Mouse (Mus musculus) CD4-positive, CD25-positive, alpha-beta regulatory T cell, adult 4 months (primary cell): Measurements from ENCODE around the gene Pitpnb. TPM values are rescaled to one million over a fixed set of nuclear protein-coding genes. Genes with fewer than 3 reads are reported as not detected.

ENCODE experiments used
- ATAC-seq: one replicate; pipeline ENCODE4 v1.8.0; 2017
- polyA plus RNA-seq, 2 experiments: library from polyadenylated mRNA; unstranded; fragments of 100-300 nt; shearing (Covaris generic); gene quantifications; one replicate each; pipeline ENCODE4 v1.2.1; 2017

The Pitpnb gene
- polyA plus RNA-seq, 2 experiments from 2014 or later = 54.4 to 65.4 TPM

GRCm38 (mm10) chr5:111401879-111402650 is 71.5 kb downstream of the Pitpnb start:
- no peak for ATAC-seq

- ATAC-seq = no peak
Observed at GRCm38 (mm10) chr5:111402651-111402996, 72.1 kb downstream of the Pitpnb start.

GRCm38 (mm10) chr5:111404721-111405120 is 74.2 kb downstream of the Pitpnb start:
- no peak for ATAC-seq

GRCm38 (mm10) chr5:111408470-111409105 is 78.0 kb downstream of the Pitpnb start:
- no peak for ATAC-seq

- no peak for ATAC-seq
Observed at GRCm38 (mm10) chr5:111409412-111410044, 79.0 kb downstream of the Pitpnb start.

GRCm38 (mm10) chr5:111410665-111411064 is 80.1 kb downstream of the Pitpnb start:
- ATAC-seq = no peak

- no peak for ATAC-seq
Observed at GRCm38 (mm10) chr5:111414192-111414591, 83.6 kb downstream of the Pitpnb start.

GRCm38 (mm10) chr5:111414770-111415249 is 84.2 kb downstream of the Pitpnb start:
- ATAC-seq = no peak

GRCm38 (mm10) chr5:111415575-111415974 is 85.0 kb downstream of the Pitpnb start:
- no peak for ATAC-seq

- ATAC-seq = no peak
Observed at GRCm38 (mm10) chr5:111416048-111416447, 85.5 kb downstream of the Pitpnb start.

GRCm38 (mm10) chr5:111416591-111417374 is 86.2 kb downstream of the Pitpnb start, which contains the start of gene Mn1:
Gene Mn1 (plus strand): TSS chr5:111417362.
- ATAC-seq = no peak

GRCm38 (mm10) chr5:111417378-111418131 is 87.0 kb downstream of the Pitpnb start:
- no peak for ATAC-seq

- ATAC-seq = no peak
Observed at GRCm38 (mm10) chr5:111418202-111419120, 87.9 kb downstream of the Pitpnb start.

- no peak for ATAC-seq
Observed at GRCm38 (mm10) chr5:111419121-111419881, 88.7 kb downstream of the Pitpnb start.

- no peak for ATAC-seq
Observed at GRCm38 (mm10) chr5:111420011-111420691, 89.6 kb downstream of the Pitpnb start.

GRCm38 (mm10) chr5:111420896-111421295 is 90.3 kb downstream of the Pitpnb start:
- no peak for ATAC-seq

- ATAC-seq = no peak
Observed at GRCm38 (mm10) chr5:111421424-111421823, 90.9 kb downstream of the Pitpnb start.

- ATAC-seq = no peak
Observed at GRCm38 (mm10) chr5:111422058-111422800, 91.7 kb downstream of the Pitpnb start.

- ATAC-seq = no peak
Observed at GRCm38 (mm10) chr5:111423011-111423410, 92.4 kb downstream of the Pitpnb start.
